30 mouse cellular contexts compared by ENCODE assay signal in genomic region chr5:41738817-41739216, GRCm38 (mm10). TPM values are rescaled to one million over a fixed set of nuclear protein-coding genes. Genes with fewer than 3 reads are reported as not detected.
DNase-seq lines count a peak whose midpoint lies in the region; ATAC-seq and TF ChIP-seq lines count a peak whose summit lies in the region.
"Had no signal": no experiment of that assay in that cellular context is flagged by ENCODE, and none has a peak within 500 bp of the region (broad histone marks: within the 10 kb centered on the region; RNA-seq: fewer than 3 reads in every experiment).

No protein-coding gene starts in this region.

- 25% methylated on average over 6 of the region's 6 CpGs for WGBS in thymus, adult 2 months

- H3K27ac ChIP-seq in thymus, adult 2 months (ENCODE audit: control insufficient read depth, insufficient read depth, low read length), result no peak overlapping the region
- H3K27ac ChIP-seq: embryonic facial prominence, embryonic 15.5 days; forebrain, embryonic 15.5 days; hindbrain, embryonic 15.5 days; liver, embryonic 12.5 days; neural tube, embryonic 15.5 days had no signal

- TF ChIP-seq CTCF in thymus, adult 2 months (IDR thresholded peaks at IDR 0.05; ENCODE audit: borderline replicate concordance, control insufficient read depth, extremely low read depth, insufficient read depth, low read length, poor library complexity), result no peak

- peak; percentile 100 for ATAC-seq in granulocyte monocyte progenitor cell, adult 5-6 weeks (replicated peaks; ENCODE audit: poor library complexity, severe bottlenecking)
- peak; percentile 98 for ATAC-seq in megakaryocyte progenitor cell, adult 5-6 weeks (replicated peaks; ENCODE audit: poor library complexity)
- ATAC-seq: forebrain, embryonic 15.5 days; intestine, embryonic 16.5 days; liver, embryonic 12.5 days had no signal

- H3K4me1 ChIP-seq in thymus, adult 2 months (replicated peaks; ENCODE audit: control insufficient read depth, insufficient read depth, low read length), result no peaks in the 10 kb centered on the region
- H3K4me1 ChIP-seq: embryonic facial prominence, embryonic 15.5 days; forebrain, embryonic 15.5 days; hindbrain, embryonic 15.5 days; liver, embryonic 12.5 days; neural tube, embryonic 15.5 days had no signal

- H3K27me3 ChIP-seq in thymus, adult 2 months (ENCODE audit: control insufficient read depth, insufficient read depth, low read length), result no peaks in the 10 kb centered on the region

- peak; percentile 14 for DNase-seq in embryo, embryonic 10.5 days (ENCODE audit: low spot score)
- no peak for DNase-seq in embryo, embryonic 11 days
- DNase-seq in B cell, adult 2 months, result peak; percentile 31 to 46
- no peak for DNase-seq in thymus, adult 2 months
- DNase-seq in layer of hippocampus, adult 9-10 months (ENCODE audit: low spot score), result no peak
- no peak for DNase-seq in MN1 (ENCODE audit: low spot score)
- DNase-seq: adrenal gland, postnatal 36 days; cerebellum, adult 11 months; cerebellum, postnatal 14 days; gastrocnemius, postnatal 14 days; kidney, adult 9 months; kidney, postnatal 14 days; lung, adult 18-20 months; lung, postnatal 4 days; thymus, postnatal 14 days had no signal

- no peak overlapping the region for H3K4me3 ChIP-seq in thymus, adult 2 months (ENCODE audit: control insufficient read depth, insufficient read depth, low read length)
- H3K4me3 ChIP-seq: embryonic facial prominence, embryonic 15.5 days; forebrain, embryonic 15.5 days; hindbrain, embryonic 15.5 days; liver, embryonic 12.5 days; neural tube, embryonic 15.5 days had no signal

- no peaks in the 10 kb centered on the region for H3K36me3 ChIP-seq in thymus, adult 2 months (ENCODE audit: control insufficient read depth, insufficient read depth, low read length)
- H3K36me3 ChIP-seq: embryonic facial prominence, embryonic 15.5 days; forebrain, embryonic 15.5 days; hindbrain, embryonic 15.5 days; liver, embryonic 12.5 days; neural tube, embryonic 15.5 days had no signal

- TF ChIP-seq POLR2A in thymus, adult 2 months (IDR thresholded peaks at IDR 0.05; ENCODE audit: control insufficient read depth, extremely low read depth, insufficient read depth, low read length, poor library complexity), result no peak

RNA-seq across cellular contexts. Expression of gene Nkx3-2, which starts 25.5 kb away (rescaled TPM):
- not detected in 2 replicates for total RNA-seq in granulocyte monocyte progenitor cell, adult 5-6 weeks (2014; fragmentation: Nextera tagmentation)
- total RNA-seq in granulocyte monocyte progenitor cell, adult 5-6 weeks (2017), result not detected in 2 replicates
- total RNA-seq in megakaryocyte progenitor cell, adult 5-6 weeks (2015), result not detected in 2 replicates
- total RNA-seq in megakaryocyte progenitor cell, adult 5-6 weeks (2017), result not detected in 2 replicates
- not detected in 2 replicates for polyA plus RNA-seq in thymus, adult 2 months (2012; rRNA removed)
- total RNA-seq: adrenal gland, postnatal 36 days; gastrocnemius, postnatal 14 days; heart, adult 8-10 months; heart, postnatal 25 days; layer of hippocampus, adult 18-20 months; layer of hippocampus, postnatal 25 days; midbrain, postnatal 0 days had no signal
- polyA plus RNA-seq: forebrain, embryonic 15.5 days; heart, embryonic 14.5 days; hindbrain, embryonic 15.5 days; midbrain, postnatal 0 days; testis, adult 2 months had no signal

RNA-seq across cellular contexts. Expression of gene Rab28, which starts 30.9 kb away (rescaled TPM):
- total RNA-seq in granulocyte monocyte progenitor cell, adult 5-6 weeks (2014; fragmentation: Nextera tagmentation), result 34.7 and 35.4 TPM in 2 replicates
- 32.2 and 40.0 TPM in 2 replicates for total RNA-seq in granulocyte monocyte progenitor cell, adult 5-6 weeks (2017)
- total RNA-seq in megakaryocyte progenitor cell, adult 5-6 weeks (2015), result 45.8 and 49.3 TPM in 2 replicates
- total RNA-seq in megakaryocyte progenitor cell, adult 5-6 weeks (2017), result 40.6 and 44.1 TPM in 2 replicates
- 16.6 and 18.3 TPM in 2 replicates for polyA plus RNA-seq in thymus, adult 2 months (2012; rRNA removed)

Comparison
In these comparisons a context has a peak if more than half of its experiments do, and no peak if none do; other contexts are left out.
1. DNase-seq: peak in embryo, embryonic 10.5 days (single experiment) and B cell, adult 2 months (2 of 2); none in embryo, embryonic 11 days (single experiment), thymus, adult 2 months (single experiment), layer of hippocampus, adult 9-10 months (single experiment) and MN1 (single experiment).